Mouse (Mus musculus) gastrocnemius, postnatal 36 days (tissue): ENCODE measurements around the gene Suz12. TPM values are rescaled to one million over a fixed set of nuclear protein-coding genes. Genes with fewer than 3 reads are reported as not detected.

Experiments used
- DNase-seq, 2 experiments: peaks; one replicate each; pipeline ENCODE4 v3.0.0; 2022
- intact Hi-C: fragments of 180-260 bp; cut with DNase I; formaldehyde crosslinking; loops from one replicate; pipeline ENCODE4 v1.15.1; 2025
- total RNA-seq, 2 experiments: library from RNA; stranded (reverse); gene quantifications; 2 replicates each; pipeline ENCODE4 v1.2.3; 2021

The Suz12 gene
- total RNA-seq, 2 experiments from 2014 or later, result 14.2 to 20.6 TPM

- intact Hi-C loops, result no loop called here
- DNase-seq, result no peak
Measured at GRCm38 (mm10) chr11:80069815-80070214, 76.9 kb downstream of the Suz12 start.

- intact Hi-C loops, result no loop called here
- DNase-seq, result no peak
Measured at GRCm38 (mm10) chr11:80071039-80071438, 78.1 kb downstream of the Suz12 start.

- no peak for DNase-seq
- intact Hi-C loops, result no loop called here
Measured at GRCm38 (mm10) chr11:80072365-80072764, 79.5 kb downstream of the Suz12 start.

GRCm38 (mm10) chr11:80075608-80076277 is 82.8 kb downstream of the Suz12 start:
- DNase-seq, result no peak
- intact Hi-C loops, result no loop called here

GRCm38 (mm10) chr11:80077784-80078545 is 85.1 kb downstream of the Suz12 start:
- DNase-seq, result no peak
- intact Hi-C loops, result no loop called here

- no peak for DNase-seq
- intact Hi-C loops, result no loop called here
Measured at GRCm38 (mm10) chr11:80078831-80079230, 85.9 kb downstream of the Suz12 start.

- intact Hi-C loops, result loop anchor here (5.0 kb wide), 1 partner anchor 37 kb away; no protein-coding TSS in a partner anchor
Measured at GRCm38 (mm10) chr11:80079751-80080150, 86.8 kb downstream of the Suz12 start.

GRCm38 (mm10) chr11:80080381-80080825 is 87.5 kb downstream of the Suz12 start:
- DNase-seq, result no peak
- intact Hi-C loops, result loop anchor here (5.0 kb wide), 1 partner anchor 38 kb away; no protein-coding TSS in a partner anchor

More at GRCm38 (mm10) chr11:80079751-80080150, 86.8 kb downstream of the Suz12 start:
- no peak for DNase-seq

GRCm38 (mm10) chr11:80080826-80081728 is 88.2 kb downstream of the Suz12 start, which contains the start of gene Crlf3:
Crlf3 (minus strand) TSS chr11:80080991.
- peak; percentile 88 to 92 for DNase-seq
- intact Hi-C loops, result loop anchor here (5.0 kb wide), 1 partner anchor 39 kb away; no protein-coding TSS in a partner anchor

GRCm38 (mm10) chr11:80081786-80082319 is 88.9 kb downstream of the Suz12 start:
- no peak for DNase-seq
- intact Hi-C loops, result loop anchor here (5.0 kb wide), 1 partner anchor 40 kb away; no protein-coding TSS in a partner anchor

Other genes starting within 250 kb of the Suz12 start
- 10 to 100 TPM; 25.5 to 30.4 TPM for gene Utp6, start 30.7 kb upstream of the Suz12 start, total RNA-seq
- 1 to 10 TPM; 4.7 to 6.8 TPM for gene Crlf3, start 87.9 kb downstream of the Suz12 start, total RNA-seq
- 1 to 10 TPM in 1 of 2 experiments, under 1 TPM in 1; 0.91 to 1.3 TPM for gene Atad5, start 96.3 kb downstream of the Suz12 start, total RNA-seq
- 10 to 100 TPM; 16.5 to 20.6 TPM for gene Tefm, start 149.1 kb downstream of the Suz12 start, total RNA-seq
- 1 to 10 TPM; 3.4 to 5.9 TPM for gene Adap2, start 161.0 kb downstream of the Suz12 start, total RNA-seq
- gene Rnf135, start 190.7 kb downstream of the Suz12 start, total RNA-seq, result 1 to 10 TPM; 1.8 to 2.4 TPM
- 10 to 100 TPM; 35.7 to 37.2 TPM for gene Rhot1, start 215.9 kb downstream of the Suz12 start, total RNA-seq